Mouse (Mus musculus) frontal cortex, postnatal 14 days (tissue): Measurements from ENCODE around the gene Zdhhc6.

Experiments
- DNase-seq, 2 experiments: peaks; one replicate each; pipeline ENCODE4 v3.0.0; 2022; ENCODE audit warnings: low spot score in 2 of 2

The Zdhhc6 gene

DNA sequence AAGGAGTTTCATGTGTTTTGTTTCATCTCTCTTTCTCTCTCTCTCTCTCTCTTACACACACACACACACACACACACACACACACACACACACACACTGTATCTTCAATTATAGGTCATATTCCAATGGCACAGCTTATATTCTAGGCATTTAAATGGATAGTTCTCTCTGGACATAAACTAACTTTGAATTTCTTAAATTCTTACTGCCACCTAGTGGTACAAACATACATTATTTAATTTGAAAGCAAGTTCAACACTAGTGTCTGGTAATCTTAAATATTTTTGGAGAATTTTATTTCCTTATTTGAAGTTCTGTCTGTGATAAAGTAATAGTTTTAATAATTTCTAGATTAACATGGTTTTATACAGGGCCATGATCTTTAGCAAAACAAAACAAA, 10.8 kb downstream of the Zdhhc6 start:
- no peak for DNase-seq

DNA sequence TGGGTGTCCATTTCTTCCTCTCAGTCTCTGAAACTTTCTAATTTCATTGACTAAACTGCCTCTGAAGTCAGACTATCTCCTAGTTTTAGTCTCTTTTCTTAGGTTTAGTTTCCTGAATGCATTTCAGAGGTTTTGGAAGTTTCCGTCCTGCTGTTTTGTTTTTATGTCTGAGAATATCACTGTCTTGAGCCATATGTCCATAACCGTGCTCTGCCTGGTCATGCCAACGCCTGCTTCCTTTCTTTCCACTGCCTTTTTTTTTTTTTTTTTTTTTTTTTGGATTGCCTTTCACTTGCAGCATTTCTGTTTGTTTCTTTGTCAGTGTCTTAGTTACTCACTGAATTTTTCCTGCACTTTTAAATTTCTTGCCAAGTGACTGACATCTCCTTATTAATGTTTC, 15.3 kb downstream of the Zdhhc6 start:
- DNase-seq, result no peak

DNA sequence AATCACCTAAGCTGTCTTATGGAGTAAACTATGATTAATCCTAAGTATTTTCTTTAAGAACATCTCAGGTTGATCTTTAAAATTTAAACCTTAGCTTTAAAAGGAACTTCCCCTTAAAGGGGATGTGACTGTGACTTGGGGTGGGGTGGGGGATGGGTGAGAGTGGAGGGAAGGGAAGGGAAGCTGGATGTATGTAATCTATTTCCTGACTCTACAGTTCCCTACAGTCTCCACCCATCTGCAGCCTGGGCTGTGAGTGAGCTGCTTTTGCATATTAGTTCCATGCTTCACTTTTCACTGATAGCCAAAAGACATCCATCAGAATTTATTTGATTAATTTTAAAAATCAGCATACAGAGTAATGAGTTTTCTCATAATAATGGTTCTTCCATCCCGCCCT, 16.5 kb downstream of the Zdhhc6 start:
- no peak for DNase-seq

DNA sequence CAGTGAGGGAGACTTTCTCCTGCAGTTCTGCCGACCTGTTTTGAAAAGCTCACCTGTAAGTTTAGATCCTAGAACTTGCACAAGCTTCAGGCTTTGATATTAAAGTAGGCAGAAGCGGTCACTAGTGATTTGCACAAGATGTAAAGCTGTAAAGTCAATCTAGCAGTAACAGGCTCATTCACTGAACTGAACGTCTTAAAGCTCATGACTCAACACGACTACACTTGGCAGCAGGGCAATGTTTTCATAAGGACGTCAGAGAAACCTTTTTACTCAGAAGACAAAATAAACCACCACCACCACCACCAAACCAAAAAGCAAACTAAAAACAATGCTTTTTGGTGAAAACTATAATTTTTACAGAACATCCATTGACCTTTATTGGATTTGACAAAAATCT, 17.9 kb downstream of the Zdhhc6 start:
- no peak for DNase-seq

DNA sequence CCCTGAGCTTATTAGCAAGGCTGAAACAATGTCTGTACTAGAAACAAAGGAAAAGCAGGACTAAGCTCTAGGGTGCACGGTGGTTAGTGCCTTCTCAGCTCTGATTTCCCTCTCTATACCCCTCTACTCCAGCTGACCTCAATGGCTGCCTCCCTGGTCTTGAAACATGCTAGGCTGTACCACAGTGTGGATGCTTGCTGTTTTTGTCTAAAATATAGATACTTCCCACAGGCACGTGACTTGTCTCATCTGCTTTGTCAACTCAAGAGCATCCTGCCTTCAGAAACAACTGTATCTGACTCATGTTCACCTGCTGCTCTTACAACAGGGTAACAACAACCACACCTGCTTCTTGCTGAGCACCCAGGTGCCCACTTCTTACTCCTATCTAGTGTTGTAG, 18.3 kb downstream of the Zdhhc6 start:
- no peak for DNase-seq

DNA sequence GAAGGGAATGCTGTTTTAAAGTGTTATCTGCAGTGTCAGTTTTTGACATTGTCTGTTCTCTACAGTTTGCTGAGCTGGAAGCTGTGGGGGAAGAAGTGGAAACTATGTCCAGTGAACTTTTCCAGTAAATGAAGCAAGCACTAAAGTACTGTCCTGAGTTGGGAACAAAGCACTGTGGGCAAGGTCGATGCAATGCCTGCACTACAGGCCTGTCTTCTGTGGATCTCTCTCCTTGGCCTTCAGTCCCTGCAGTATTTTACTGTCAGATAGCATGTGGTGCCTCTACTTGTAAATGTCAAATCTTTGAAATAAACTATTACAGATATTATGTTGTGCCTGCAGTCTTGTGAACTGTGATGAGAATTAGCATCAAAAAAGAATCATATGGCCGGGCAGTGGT, 19.5 kb downstream of the Zdhhc6 start:
- DNase-seq, result no peak

DNA sequence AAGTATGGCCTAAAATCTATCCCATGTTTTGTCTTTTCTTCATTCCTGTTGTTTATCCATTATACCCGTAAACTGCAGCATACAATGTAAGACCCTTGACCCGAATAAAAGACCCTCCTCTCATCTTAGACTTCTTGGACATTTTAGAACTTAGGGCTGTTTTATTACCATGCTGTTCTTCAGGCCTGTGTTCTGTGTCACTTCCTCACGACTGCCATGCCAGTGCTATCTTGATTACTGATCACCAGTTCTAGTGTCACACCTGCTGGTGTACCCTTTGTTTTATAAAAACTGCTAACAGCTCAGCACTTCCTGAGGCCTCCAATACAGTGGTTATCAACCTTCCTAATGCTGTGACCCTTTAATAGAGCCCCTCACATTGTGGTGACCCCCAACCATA, 20.3 kb downstream of the Zdhhc6 start:
- DNase-seq, result no peak

DNA sequence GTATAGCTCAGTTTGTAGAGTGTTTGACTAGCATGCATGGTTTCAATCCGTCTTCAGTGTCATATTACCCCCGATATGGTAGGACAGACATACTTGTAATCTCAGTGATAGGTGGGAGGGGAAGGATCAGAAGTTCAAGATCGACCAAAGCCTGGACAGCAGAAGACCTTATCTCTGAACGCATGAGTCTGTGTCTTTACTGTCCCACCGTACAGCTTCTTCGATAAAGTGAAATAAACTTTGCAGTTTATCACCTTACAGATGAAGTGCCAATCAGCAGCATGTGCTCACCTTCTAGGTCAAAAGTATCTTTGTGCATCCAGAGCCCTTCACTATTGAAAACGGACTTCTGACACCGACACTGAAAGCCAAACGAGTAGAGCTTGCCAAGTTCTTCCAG, 20.8 kb downstream of the Zdhhc6 start:
- DNase-seq, result no peak

DNA sequence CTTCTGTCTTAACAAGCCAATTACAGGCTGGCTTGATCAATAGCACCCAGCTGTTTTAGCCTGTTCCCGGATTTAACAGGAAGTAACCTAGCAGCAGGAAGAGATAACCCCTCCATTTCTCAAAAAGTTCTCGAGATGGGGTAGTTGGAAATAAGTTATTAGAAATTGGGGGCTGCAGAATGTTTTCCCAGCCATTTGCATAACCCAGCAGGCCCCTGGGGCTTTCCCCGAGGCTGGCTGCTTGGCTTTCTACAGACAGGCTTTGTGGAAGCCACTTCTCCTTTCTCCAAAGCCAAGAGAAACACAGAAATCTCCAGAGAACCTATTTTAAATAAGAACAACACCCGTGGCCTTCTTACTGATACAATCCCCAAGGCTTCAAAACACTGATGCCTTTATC, 22.7 kb downstream of the Zdhhc6 start:
- DNase-seq, result no peak

DNA sequence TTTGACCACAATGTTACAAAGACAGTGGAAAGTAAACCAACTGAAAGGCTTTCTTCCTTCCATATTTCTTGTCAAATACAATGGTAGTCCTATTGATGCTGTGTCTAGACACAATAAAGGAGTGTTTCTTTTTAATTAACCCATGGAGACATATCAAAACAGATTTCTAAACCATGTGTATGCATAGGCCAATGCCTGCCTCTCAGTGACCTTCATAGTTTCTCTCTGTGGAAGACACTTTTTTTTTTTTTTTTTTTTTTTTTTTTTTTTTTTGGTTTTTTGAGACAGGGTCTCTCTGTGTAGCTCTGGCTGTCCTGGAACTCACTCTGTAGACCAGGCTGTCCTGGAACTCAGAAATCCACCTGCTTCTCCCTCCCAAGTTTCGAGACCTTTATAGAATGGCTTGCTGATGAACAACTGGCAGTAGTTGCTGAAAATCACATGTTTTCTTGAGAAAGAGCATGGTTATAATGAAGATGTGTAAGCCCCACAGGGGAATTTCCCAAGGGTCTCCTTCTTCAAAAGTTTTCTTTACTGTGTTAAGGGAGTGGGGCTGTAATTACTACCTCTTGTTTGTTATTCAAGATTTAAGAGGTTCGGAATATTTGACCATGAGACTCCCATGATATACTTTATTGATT, 23.5 kb downstream of the Zdhhc6 start:
- DNase-seq, result no peak

DNA sequence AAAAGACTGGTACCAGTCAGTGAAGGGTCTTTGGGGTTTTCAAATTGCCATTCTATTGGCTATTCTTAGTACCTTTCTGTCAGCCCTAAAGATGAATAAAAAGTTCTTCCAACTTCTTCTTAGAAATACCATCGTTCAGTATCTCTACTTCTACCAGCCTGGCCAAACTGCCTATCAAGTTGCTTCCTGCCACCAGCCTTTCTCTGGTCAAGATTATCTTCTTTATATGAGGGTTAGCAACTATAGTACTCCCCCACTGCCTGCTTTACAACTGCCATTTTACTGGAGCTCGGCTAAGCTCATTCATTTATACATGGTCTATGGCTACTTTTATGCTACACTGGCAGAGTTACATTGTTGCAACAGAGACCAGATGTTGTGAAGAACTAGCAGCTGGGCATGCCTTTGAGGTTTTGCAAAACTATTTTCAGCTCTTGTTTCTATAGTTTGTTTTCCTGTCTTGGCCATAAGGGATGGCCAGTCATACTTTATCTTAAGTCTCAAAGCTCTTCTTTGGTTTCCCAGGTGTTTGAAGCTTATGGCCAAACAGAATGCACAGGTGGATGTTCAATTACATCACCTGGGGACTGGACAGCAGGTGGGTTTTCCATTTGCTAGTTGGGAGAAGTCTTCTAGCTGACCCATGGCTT, 25.1 kb downstream of the Zdhhc6 start:
- DNase-seq, result no peak

DNA sequence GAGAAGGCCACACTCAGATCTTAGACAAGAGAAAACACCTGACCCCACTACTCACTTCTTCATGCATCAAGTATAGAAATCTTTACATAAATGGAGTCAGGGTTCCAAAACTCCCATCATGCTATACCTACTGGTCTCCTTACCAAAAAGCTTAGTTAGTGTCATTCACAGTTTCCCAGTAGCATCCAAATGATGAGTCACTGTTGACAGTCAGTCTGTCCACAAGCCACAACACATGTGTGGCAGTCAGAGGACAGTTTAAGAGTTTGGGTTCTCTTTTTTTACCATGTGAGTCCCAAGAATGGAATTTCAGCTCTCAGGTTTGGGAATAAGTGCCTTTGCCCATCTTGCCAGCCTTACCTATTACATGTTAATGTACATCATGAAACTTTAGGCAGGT, 26.9 kb downstream of the Zdhhc6 start:
- DNase-seq, result no peak

DNA sequence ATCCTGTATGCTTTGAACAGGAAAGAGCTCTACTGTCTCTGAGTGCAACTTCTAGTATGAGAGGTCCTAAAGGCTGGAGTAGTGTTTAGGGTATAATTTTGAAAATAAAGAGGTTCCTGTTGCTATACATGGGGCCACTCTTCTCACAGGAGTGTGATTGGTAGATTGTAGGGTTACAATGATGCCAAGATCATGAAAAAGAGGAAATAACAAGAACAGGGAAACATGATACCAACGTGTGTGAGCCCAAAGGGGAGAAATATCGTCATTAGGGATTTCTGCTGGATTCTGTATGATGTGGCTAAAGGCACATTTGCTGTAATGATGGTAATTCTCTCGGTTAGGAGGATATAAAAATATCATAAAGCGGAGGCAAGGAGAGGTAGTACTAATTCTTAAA, 29.8 kb downstream of the Zdhhc6 start:
- DNase-seq, result no peak

DNA sequence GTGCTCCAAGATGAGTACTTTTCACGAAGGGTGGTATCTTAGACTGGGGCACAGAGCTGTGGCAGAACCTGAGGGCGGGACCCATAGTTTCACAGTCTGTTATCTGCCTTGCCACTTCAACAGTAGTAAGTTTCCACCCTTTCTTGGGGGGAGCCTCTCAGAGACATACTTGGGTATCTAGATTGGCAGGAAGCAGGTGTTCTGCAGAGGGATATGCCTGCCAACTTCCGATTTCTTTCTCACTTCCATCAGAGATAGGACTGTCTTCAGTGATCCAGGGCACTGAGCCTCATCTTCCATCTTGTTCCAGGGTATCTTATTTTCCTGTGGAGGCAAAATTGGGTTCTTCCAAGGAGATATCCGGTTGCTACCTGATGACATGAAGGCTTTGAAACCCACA, 31.7 kb downstream of the Zdhhc6 start:
- DNase-seq, result no peak

DNA sequence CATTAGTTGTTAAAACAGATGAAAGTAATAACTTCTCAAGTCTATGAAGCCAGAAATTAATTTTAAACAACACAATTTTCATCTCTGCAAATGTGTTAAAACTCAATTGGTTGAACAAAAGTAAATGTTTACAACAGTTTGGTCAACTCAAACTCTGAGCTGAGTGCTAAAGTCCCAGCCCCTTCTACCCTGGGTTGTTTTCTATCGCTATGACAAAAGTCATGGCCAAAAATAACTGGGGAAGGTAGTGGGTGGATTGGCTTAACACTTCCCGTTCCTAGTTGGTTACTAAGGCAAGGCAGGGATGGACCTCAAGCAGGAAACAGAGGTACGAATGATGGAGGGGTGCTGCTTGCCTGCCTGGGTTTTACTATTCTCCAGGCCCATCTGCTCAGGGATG, 39.1 kb downstream of the Zdhhc6 start:
- DNase-seq, result no peak

DNA sequence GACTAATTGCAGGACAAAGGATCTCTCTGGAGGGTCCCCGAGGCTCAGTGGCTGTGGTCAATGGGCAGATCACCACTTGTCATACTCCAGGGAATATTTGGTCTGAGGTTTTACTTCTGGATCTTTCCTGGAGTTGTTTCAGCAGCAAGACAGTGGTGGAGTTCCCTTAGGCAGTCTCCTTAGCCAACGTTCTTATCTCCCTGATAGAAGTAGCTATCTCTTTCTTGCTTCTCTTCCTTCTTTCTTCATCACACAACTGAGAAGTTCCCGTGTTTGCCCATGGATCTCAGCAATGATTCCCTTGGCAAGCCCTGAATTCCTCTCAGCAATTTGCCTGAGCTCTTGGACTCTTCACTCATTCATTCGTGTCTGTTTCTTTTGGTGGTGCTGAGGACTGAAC, 39.7 kb downstream of the Zdhhc6 start:
- DNase-seq, result no peak

DNA sequence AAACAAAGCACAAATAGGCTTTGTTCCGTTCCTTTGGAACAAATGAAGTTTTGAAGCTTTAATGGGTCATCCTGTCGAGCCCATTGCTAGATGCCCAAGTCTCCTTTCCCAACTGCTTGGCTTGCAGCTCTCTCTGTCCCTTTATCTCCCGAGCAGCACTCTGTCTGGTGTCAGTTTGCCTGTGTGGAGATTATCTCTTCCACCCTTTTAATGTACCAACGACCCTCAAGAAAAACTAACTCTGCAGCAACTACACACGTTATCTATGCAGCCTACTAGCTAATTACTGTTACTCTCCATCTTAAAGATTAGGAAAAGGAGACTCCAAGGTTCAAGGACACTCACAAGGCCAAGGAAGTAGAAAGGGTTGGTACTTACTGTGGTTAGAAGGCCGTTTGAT, 42.5 kb downstream of the Zdhhc6 start:
- no peak for DNase-seq

DNA sequence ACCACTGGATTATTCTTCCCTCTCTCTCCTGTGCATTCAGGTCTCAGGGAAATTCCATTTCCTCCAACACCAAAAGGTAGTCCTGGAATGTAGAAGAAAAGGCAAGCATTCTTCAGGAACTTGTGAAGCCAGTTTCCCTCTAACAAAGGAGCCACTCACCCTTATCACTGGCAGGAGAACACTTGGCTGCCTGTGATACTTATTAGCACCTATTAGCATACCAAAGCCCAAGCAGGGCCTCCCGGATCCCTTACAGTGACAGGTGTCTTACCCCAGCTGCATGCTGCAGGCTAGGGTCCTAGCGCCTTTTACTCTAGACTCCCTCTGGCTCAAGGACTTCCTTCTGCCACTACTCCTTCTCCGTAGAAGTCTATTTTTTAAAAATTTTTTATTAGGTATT, 44.4 kb downstream of the Zdhhc6 start:
- no peak for DNase-seq

DNA sequence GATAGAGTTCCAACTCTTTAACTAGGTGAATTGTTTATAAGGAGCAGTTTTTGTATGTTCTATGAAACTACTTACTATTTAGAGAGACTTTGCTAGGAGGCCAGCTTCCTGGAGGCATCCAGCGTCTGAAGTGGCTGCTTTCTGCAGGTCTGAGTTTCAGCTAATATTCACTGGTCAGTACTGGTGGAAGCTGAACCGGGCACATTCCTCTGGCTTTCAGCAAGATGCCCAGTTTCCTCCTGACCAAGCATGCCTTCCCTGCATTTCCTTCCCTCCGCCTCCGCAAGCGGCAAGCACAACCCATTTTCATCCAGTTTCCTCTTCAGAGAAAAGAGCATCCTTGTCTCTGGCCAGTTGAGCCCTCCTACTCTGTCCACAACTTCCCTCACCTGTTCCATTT, 46.8 kb downstream of the Zdhhc6 start:
- DNase-seq, result no peak

DNA sequence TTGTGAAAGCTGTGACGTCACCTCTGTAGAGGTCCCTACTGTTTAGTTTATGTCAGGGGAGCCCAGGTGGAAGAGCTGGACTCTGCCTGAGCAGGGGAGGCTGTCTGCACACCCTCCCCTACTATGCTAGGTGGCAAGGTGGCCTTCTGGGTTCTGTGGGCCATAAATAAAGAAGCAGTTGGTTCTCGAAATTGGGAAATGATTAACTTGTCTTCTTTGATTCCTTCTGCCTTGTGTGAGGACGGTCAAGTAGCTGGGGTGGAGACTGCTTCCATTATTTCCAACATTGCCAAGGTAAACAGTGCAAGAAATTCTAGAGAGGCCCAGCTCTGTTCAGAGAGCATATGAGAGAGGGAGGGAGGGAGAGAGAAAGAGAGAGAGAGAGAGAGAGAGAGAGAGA, 47.7 kb downstream of the Zdhhc6 start:
- DNase-seq, result no peak

DNA sequence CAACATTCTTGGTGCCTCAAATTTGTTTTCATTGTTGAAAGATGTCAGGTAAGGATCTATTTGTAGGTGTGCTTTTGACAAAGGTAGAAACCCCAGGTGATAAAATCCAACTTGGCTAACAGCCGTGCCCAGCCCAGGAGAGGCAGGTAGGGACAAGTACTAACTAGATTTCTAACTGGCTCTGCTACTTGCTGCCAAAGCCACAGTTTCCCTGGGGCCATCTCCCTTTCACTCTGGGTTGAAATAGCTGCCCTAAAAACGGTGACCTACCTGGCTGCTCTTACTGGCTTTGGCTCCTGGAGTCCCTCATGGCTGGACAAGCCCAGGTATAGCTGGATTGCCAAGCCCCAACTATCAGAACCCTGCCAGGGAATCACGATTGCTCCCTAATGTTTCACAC, 49.0 kb downstream of the Zdhhc6 start:
- DNase-seq, result no peak

DNA sequence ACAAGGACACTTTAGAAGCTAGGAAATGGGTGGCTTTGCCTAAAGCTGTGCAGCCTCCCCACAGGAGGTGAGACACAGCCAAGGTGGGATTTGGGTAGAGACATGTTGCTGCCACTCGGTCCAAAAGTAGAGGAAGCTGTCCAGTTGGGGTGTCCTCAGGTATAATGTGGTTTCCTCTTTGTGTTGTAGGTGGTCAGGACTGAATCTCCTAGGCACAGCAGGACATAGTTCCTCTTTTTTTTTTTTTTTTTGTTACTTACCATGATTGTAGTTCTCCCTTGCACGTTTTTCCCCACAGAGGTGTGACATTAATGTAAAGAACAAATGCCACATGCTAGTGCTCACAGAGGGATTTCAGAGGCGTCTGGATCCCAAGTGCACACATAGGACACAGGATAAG, 50.6 kb downstream of the Zdhhc6 start:
- no peak for DNase-seq

DNA sequence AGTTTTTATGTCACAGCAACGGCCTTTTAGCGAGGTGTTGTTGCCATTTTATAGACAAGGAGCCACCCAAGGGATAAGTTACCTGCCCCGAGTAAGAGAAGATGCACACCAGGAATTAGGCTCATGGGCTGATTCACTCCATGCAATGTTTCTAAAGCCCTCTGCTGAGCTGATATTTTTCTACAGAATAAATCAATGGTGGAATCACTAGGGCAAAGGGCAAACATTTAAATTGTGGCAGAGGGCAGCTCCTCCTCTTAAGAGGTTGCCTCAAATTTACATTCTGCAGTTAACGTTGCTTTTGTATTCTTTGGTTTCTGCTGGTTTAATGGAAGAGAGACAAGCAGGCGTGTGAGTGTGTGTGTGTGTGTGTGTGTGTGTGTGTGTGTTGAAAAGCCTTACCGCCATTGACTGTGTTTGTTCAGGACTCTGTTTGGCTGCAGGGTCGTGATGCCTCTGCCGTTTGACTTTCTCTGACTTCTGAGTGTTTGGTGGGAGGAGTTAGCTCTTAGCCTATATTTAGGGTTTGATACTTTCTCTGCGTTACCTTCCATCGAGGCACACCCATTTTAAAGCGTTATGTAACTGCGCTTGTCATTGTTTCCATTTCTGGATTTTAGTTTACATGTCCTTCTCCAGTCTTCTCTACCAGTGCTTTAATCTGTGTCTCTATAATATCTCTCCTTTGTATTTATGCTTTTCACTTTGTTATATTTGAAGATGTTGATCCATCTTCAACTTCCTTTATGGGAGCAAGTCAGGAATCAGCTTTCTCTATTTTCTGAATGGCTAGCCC, 55.2 kb downstream of the Zdhhc6 start:
- DNase-seq, result no peak
